Mouse (Mus musculus): ENCODE data around the gene Mxra8. TPM values are rescaled to one million over a fixed set of nuclear protein-coding genes. Genes with fewer than 3 reads are reported as not detected.
A peak's percentile ranks its signal among the peaks of the same experiment; 100 is the strongest.

Gene Mxra8
- total RNA-seq, 2 experiments from 2014 or later: 22.0 to 26.6 TPM

DNA sequence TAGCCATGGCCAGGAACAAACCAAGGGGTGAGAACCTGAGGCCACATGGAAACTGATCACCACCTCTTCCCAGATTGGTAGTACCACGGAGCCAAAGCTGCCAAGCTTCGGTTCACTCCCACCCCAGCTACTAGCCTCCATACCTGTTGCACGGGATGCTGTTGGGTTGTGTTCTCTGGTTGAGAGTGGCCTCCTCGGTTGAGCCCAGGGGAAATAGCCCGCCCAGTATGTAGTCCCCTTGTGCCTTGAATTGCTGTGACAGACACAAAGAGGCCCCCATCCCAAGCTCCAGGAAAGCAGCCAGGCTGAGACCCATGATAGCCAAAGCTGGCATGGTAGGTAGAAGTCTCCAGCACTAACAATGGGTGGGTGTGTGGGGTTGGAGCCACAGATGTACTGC, 23.5 kb downstream of the Mxra8 start, which contains the start of gene Tas1r3:
TSS of gene Tas1r3 (minus strand) at position 362 of the 400 bp plus-strand sequence.
- DNase-seq: no peak

DNA sequence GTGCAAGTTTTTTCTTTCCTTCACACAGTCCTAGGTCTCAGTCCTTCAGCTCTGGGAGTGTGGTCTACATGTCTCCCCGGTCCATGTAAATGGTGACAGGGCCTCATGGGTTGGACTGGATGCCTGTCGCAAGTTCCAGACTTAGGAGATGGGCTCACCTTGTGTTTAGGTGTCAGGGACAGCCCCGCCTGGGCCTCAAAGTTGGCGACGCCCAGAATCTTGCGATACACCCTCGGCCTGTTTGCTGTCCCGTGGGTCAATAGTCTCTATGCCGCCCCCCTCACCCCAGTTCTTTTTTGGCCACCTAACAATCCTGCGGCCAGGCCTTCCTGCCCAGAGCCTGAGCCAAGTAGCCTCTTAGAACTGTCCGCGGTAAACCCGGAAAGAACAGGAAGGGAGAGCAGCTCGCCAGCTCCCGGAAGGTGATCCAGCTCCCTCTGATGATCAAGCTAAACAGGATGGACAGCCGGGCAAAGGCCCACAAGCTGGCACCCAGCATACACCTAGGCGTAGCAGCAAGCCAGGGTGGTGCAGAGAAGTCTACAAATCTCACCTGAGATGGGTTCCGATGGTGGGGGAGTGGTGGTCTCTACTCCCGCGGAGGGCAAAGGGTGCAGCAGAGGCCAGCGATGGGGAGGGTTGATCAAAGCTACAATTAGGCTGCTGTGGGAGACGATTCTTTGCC, 29.3 kb downstream of the Mxra8 start:
- peak in 1 of 2 experiments; percentile 39 for DNase-seq

DNA sequence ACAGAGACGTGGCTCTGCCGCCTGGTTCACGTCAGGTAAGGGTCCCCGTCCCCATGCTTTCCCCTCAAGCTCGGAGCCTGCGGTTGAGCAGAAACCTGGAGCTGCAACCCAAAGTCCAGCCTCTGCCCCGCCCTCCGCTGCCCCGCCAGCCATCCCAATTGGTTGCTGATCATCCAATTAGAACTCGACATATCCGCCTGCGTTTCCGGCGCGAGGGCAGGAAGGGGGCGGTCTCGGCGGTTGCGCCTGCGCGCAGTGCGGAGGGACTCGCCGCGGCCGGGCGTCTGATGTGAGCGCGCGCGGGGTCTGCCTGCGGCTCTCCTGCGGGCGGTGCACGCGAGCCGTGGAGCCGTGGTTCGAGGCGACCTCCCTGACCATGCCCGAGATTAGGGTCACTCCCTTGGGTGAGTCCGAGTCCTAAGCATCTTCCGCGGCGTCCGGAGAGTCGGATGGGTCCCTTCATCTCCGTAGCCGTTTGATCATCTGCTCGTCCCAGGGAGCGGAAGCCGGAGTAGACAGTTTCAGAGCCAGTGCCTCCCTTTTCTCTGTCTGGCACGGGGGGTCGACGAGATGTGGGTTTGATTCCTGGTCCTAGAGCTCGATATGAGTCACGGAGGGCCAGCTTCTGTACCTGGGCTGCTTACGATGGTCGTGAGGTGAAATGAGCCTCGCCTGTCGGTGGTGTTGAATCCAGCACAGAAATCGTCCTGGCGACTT, 30.0 kb downstream of the Mxra8 start, which contains the start of the genes Cptp and Ints11:
TSS of gene Cptp (minus strand) at position 124 of the 717 bp plus-strand sequence.
TSS of gene Ints11 (plus strand) at position 230 of the 717 bp plus-strand sequence.
- peak; percentile 98 for DNase-seq

DNA sequence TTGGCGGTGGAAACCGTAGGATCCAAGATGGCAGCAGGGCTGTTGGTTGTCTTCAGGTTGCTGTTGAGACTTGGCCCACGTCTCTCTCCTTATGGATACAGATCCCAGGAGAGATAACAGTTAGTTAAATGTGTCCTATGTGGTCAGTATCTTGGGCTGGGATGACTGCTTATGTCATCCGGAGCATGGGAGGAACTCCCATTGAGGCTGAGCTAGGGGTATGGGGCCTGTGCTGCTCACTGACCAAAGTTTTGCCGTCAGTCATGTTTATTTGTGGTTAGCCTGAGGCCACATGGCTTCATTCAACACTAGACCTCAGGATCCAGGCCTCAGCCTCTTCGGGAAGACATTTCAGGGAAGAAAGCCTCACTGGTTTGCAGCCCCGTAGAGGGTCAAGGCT, 31.9 kb downstream of the Mxra8 start:
- DNase-seq: no peak

DNA sequence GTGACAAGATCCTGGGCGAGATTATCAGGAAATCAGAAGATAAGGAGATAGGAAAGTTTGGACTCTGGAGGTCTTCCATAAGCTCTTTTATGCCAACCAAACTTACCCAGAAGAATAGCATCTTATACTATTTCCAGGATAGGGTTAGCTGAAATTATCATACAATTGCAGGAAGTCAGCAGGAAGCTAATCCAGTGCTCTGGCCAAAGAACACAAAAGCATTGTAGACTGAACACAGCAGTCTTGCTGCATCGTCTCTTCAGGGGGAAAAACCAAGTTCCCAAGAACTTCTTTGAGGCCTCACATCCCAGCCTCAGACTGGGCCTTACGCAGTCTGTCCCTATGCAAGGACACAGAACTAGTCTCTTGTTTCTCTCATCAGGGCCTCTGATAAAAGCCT, 44.1 kb downstream of the Mxra8 start:
- peak in 1 of 2 experiments; percentile 50 for DNase-seq

DNA sequence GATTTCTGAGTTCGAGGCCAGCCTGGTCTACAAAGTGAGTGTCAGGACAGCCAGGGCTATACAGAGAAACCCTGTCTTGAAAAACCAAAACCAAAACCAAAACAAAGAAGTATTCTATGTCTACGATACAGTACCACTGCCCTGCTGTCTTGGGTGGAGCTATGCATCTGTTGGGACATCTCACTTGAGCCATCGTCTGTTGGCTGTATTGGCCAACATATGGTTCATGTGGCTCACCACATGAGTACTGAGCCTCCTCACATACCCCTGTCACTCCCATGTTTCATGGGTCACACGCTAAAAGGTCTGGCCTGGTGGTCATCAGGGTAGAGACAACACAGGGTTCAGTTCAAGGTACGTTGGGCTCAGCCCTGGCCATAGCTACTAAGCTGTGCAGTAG, 46.9 kb downstream of the Mxra8 start:
- DNase-seq: no peak

DNA sequence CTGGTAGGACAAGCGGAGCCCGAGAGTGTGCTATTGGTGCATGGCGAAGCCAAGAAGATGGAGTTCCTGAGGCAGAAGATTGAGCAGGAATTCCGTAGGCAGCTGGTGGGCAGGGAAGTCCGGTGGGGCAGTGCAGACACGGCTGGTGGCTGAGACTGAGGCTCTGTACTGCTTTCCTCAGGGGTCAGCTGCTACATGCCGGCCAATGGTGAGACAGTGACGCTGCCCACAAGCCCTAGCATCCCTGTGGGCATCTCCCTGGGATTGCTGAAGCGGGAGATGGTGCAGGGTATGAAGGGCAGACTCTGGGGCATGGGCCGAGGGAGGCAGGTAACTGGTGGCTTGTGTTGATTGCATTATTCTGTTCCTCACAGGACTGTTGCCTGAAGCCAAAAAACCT, 48.2 kb downstream of the Mxra8 start:
- no peak for DNase-seq

DNA sequence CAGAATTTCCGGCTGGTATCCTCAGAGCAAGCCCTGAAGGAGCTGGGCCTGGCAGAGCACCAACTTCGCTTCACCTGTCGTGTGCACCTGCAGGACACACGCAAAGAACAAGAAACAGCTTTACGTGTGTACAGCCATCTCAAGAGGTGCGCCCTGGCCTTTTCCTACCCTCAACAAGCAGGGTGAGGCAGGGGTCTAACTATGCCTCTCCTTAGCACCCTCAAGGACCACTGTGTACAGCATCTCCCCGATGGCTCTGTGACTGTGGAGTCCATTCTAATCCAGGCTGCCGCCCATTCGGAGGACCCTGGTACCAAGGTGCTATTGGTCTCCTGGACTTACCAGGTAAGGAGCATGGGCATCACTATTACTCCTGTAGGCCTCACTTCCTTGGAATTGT, 48.7 kb downstream of the Mxra8 start:
- no peak for DNase-seq

DNA sequence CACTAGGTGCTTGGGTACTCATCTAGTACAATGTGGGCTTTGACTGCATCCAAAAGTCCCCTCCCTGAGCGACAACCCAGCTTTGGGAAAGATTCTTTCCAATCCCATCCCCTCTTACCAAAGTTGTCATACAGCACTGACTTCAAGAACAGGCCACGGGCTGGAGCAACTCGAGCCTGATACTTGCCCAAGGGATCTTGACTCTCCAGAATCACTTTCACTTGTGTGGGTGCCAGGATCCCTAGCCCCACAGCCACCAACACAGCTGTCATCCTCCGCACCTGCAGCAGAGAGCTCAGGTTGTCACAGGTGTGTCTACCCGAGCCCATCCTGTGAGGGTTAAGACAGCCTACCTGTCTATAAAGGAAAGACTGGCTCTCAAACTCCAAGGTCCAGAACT, 49.8 kb downstream of the Mxra8 start:
- no peak for DNase-seq

DNA sequence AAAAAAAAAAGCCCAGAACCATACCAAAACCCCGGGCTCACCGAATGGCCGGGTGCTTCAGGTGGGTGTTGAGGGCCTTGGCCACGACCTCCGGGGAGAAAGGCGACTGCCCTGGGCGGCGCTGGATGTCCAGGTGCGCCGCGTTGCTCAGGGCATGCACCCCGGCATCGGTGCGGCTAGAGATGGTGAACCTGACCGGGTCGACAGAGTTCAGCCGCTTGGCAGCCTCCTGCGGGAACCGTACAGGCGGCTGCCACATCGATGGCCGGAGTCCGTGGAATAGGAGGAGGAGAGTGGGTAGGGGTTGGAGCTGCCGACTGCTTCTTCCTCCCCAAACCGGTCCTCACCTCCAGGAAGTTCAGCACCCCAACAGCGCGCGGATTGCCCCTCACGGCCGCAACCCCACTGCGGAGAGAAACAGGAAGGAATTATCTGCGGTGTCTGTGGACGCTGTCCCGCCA, 51.6 kb downstream of the Mxra8 start:
- no peak for DNase-seq

DNA sequence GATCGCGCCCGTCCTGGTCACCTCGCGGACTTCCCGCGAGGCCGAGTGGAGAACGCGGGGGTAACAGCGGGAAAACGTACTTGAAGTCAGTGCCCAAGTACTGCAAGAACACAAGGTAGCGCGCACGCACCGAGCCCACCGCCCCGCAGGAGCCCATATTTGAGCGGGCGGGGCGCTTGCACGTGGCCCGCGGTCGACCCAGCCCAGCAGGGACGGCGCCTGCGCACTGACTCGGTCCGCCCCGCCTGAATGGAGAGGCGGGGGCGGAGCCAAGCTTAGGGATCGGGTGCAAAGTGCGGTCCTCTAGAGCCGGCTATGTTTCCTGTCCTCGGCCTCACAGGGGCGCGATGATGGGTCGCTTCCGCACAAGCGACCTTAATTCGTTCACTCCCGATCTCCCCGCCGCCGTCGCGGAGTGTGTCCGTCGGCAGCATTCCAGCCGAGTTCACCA, 52.1 kb downstream of the Mxra8 start, which contains the start of the genes Pusl1 and Acap3:
TSS of gene Pusl1 (minus strand) at position 231 of the 451 bp plus-strand sequence.
TSS of gene Acap3 (plus strand) at position 272 of the 451 bp plus-strand sequence.
- peak; percentile 96 to 98 for DNase-seq

DNA sequence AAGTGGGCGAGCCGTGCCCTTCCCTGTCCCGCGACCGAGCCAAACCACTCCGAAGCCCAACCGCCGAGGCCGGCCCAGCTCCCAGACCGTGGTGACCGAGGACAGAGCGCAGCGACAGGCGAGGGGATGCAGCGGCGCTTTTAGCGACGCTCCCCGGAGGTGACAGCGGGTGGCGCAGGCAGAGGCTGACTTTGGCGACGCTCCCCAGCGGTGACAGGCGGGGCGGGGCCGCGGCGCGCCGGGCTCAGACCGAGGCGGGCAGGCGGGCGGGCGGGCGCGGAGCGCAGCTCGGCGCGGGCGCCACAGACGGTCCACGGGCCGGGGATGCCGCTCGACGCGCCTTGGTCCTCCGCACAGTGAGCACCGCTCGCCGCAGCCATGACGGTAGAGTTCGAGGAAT, 52.5 kb downstream of the Mxra8 start:
- peak; percentile 88 to 89 for DNase-seq

DNA sequence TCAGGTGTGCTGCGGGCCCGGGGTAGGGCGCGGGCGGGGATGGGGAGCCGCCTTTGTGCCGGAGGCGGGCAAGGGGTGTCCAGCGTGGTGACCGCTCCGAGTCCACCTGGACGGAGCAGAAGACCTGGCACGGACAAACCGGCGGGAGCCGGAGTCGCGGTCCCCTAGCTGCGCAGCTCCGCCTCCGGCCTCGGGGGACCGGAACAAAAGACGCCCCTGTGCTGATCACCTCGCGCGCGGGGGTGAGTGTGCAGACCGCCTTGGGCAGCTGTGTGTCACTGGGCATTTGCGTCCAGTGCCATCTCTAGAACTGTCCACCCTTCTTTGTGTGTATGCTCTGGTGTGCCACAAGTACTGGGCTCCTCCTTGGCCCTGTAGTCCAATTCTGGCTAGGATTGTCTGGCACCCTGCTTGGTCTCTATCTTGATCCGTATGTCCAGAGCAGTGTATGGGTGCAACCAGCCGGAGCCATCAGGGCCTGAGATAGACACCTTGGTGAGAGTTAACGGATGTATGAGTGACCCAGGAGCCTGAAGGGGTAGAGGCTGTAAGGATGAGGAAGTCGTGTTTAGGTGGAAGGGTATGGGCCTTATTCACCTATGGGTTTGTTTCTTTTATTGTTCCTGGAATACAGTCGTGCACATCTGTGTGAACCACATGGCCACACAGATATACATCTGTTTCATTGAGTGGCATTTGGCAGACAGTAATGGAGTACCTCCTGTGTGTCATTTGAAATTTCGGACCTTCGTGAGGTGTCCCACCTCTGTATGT, 53.1 kb downstream of the Mxra8 start:
- peak in 1 of 2 experiments; percentile 52 for DNase-seq

DNA sequence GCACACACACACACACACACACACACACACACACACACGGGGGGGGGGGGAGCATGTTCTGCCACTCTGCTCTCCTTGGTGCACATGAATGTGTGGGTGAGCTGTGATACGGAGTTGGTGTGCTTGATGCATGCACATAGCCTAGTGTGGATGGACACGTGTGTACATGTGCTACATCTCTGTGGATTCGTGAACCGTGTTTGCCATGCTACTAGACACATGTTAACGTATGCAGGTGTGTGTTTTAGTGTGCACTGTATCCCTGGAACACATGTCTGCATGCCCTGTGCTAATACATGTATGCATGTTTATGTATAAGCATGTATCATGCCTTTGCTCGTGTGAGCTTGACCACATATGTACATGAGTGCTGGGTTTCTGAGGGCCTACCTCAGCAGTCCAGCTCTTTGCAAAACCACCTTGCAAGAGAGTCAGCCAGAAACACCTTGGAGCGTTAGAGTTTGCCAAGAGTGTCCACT, 53.8 kb downstream of the Mxra8 start:
- no peak for DNase-seq

Small RNAs within 50 kb of the gene (microRNA-seq; reads per million reads assigned to microRNA genes)
- 0 reads per million in 2 experiments for gene Gm27743

Other genes starting within 250 kb of the Mxra8 start
- gene Slc35e2, start 238.3 kb upstream of the Mxra8 start, total RNA-seq (2021): 1 to 10 TPM; 9.0 TPM
- 10 to 100 TPM; 26.4 to 26.7 TPM for gene Cdk11b, start 214.8 kb upstream of the Mxra8 start, total RNA-seq (2021)
- gene Gm10563, start 194.3 kb upstream of the Mxra8 start, total RNA-seq (2021): not detected
- 1 to 10 TPM; 7.0 to 7.2 TPM for gene Mmp23, start 186.3 kb upstream of the Mxra8 start, total RNA-seq (2021)
- 10 to 100 TPM; 24.1 to 24.7 TPM for gene Mib2, start 170.5 kb upstream of the Mxra8 start, total RNA-seq (2021)
- gene Fndc10, start 145.3 kb upstream of the Mxra8 start, total RNA-seq (2021): 1 to 10 TPM; 1.1 to 1.8 TPM
- 10 to 100 TPM; 42.9 to 50.7 TPM for gene Ssu72, start 134.9 kb upstream of the Mxra8 start, total RNA-seq (2021)
- gene Tmem240, start 104.9 kb upstream of the Mxra8 start, total RNA-seq (2021): under 1 TPM; 0.25 to 0.39 TPM
- gene Atad3a, start 78.6 kb upstream of the Mxra8 start, total RNA-seq (2021): 10 to 100 TPM; 44.6 to 44.8 TPM
- gene Vwa1, start 65.0 kb upstream of the Mxra8 start, total RNA-seq (2021): 10 to 100 TPM in 1 of 2 experiments, 1 to 10 TPM in 1; 7.1 to 14.6 TPM
- under 1 TPM; 0.42 to 0.85 TPM for gene Tmem88b, start 53.8 kb upstream of the Mxra8 start, total RNA-seq (2021)
- gene Ankrd65, start 49.2 kb upstream of the Mxra8 start, total RNA-seq (2021): not detected
- gene Mrpl20, start 36.8 kb upstream of the Mxra8 start, total RNA-seq (2021): 10 to 100 TPM; 76.7 to 79.8 TPM
- gene Ccnl2, start 27.2 kb upstream of the Mxra8 start, total RNA-seq (2021): 10 to 100 TPM; 17.9 to 25.7 TPM
- 100 to 1,000 TPM; 106 to 108 TPM for gene Aurkaip1, start 8.4 kb upstream of the Mxra8 start, total RNA-seq (2021)
- gene Dvl1, start 7.7 kb downstream of the Mxra8 start, total RNA-seq (2021): 10 to 100 TPM; 45.0 to 51.5 TPM
- gene Tas1r3, start 23.7 kb downstream of the Mxra8 start, total RNA-seq (2021): under 1 TPM; 0.22 to 0.23 TPM
- gene Cptp, start 29.8 kb downstream of the Mxra8 start, total RNA-seq (2021): 1 to 10 TPM; 6.2 to 8.0 TPM
- 10 to 100 TPM; 14.7 to 14.9 TPM for gene Ints11, start 29.9 kb downstream of the Mxra8 start, total RNA-seq (2021)
- 10 to 100 TPM; 10.4 to 12.8 TPM for gene Pusl1, start 52.1 kb downstream of the Mxra8 start, total RNA-seq (2021)
- gene Acap3, start 52.1 kb downstream of the Mxra8 start, total RNA-seq (2021): 1 to 10 TPM; 8.6 to 8.8 TPM
- gene Ube2j2, start 104.2 kb downstream of the Mxra8 start, total RNA-seq (2021): 10 to 100 TPM; 53.0 to 55.9 TPM
- 10 to 100 TPM; 17.0 to 22.4 TPM for gene C1qtnf12, start 122.6 kb downstream of the Mxra8 start, total RNA-seq (2021)
- gene B3galt6, start 153.0 kb downstream of the Mxra8 start, total RNA-seq (2021): 1 to 10 TPM; 2.7 to 3.1 TPM
- gene Sdf4, start 153.2 kb downstream of the Mxra8 start, total RNA-seq (2021): 10 to 100 TPM; 82.1 to 89.0 TPM
- gene Tnfrsf4, start 174.2 kb downstream of the Mxra8 start, total RNA-seq (2021): 1 to 10 TPM in 1 of 2 experiments, under 1 TPM in 1; 0.25 to 1.0 TPM
- gene Tnfrsf18, start 186.5 kb downstream of the Mxra8 start, total RNA-seq (2021): under 1 TPM; 0.45 to 0.49 TPM
- under 1 TPM in 1 of 2 experiments, not detected in 1; 0.33 TPM for gene Ttll10, start 219.7 kb downstream of the Mxra8 start, total RNA-seq (2021)

All from heart, adult 18-20 months (tissue).